Mouse (Mus musculus) megakaryocyte-erythroid progenitor cell, adult 5-6 weeks (primary cell): Measurements from ENCODE around the gene Sorbs2. TPM values are rescaled to one million over a fixed set of nuclear protein-coding genes. Genes with fewer than 3 reads are reported as not detected.

Source experiments
- ATAC-seq: replicated peaks from 2 replicates; pipeline ENCODE4 v1.8.0; 2016; ENCODE audit warnings: mild to moderate bottlenecking, inconsistent platforms; ENCODE audit not compliant: severe bottlenecking, poor library complexity, low FRiP score, low TSS enrichment
- total RNA-seq, 2 experiments: library from RNA; stranded (forward) in 1 of 2; stranded (reverse) in 1 of 2; fragments of 200-1000, 215-1000 nt in 1 of 2; fragments of >200 nt in 1 of 2; fragmentation: Nextera tagmentation in 1 of 2; gene quantifications; 2 replicates each; pipeline ENCODE4 v1.2.3; 2014 to 2017

Gene Sorbs2
- total RNA-seq, 2 experiments from 2014 or later: 0.66 TPM; not detected in 1

DNA sequence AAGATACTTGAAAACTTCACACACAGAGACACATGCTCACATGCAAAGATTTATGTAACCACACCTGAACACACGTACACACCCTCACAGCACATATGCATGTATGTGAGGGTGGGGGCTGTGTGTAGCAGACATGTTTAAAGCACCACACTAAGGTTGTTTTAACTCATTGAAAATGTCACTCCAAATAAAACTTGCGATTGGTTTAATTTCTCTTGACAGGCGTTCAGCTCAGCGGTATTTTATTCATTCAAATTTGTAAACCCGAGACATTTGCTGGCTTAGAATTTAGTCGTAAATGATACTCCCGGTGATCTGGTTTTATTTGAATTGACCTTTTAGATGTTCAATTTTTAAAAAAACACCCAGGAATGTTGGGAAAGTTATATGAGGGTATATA lies 158.6 kb downstream of the Sorbs2 start:
- no peak for ATAC-seq

DNA sequence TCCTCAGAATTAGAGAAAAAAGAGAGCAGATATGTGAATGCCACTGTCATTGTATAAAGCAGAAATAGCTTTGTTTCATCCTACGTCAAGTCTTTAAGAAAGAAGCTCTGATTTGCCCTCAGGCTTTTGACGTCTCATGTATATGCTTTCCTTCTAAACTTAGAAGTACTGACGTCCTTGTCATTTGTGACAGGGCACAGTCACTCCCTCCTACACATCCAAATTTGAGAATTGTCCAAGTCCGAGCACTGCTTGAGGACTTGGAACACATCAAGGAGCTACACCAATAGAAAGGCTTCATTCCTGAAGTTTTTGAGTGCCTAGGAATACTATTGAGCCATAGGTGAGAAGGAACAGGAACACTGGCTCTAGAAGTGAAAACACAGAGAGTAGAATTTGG lies 165.6 kb downstream of the Sorbs2 start:
- no peak for ATAC-seq

DNA sequence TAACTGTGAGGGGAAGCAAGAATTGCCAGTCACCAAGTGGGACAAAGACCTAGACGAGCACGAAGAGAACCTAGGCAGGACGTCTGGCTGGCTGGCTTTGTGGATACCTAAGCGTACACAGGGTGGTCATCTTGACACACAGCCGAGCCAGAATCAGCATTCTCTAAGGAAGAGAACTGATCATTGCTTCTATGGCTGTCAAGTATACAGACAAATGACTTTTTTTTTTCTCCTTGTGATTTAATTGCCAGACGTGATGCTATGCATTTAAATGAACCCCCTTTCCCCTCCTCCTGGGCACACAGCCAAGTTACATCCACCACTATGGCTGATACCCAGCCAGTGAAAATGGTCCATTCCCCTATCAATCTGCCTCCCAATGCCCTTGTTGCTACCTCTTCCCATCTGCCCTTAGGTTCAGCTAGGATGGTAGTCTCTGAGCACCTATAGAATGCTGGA lies 168.3 kb downstream of the Sorbs2 start:
- no peak for ATAC-seq

DNA sequence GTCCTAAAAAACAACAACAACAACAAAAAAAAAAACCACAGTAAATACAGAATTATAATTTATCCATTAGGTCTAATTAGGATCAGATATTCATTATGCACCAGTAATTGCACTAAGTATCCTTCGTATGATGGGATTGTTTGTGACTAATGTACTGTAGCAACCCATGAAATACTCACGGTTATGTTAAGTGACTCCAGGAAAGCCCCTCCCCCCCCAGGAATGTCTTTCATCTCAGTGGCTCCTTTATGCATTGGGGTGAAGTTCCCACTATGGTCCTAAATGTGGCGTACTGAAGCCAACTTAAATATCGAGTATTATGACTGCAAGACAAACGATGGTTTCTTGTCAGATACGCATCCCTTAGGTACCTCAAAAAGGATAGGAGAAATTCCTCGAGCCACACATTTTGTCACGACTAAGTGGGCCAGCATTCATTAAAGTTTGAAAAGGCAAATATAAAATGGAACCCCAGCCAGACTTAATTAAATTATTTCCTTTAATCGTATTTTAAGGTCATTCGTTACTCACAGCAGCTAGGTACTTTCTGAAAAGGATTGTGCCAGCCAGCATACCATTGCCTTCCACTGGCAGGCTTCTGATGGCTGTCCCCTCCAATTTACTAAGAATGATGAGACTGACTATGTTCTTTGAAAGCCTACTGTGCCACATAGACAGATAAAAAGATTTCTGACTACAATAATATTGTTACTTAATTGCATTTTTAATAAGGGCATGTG lies 169.7 kb downstream of the Sorbs2 start:
- no peak for ATAC-seq

DNA sequence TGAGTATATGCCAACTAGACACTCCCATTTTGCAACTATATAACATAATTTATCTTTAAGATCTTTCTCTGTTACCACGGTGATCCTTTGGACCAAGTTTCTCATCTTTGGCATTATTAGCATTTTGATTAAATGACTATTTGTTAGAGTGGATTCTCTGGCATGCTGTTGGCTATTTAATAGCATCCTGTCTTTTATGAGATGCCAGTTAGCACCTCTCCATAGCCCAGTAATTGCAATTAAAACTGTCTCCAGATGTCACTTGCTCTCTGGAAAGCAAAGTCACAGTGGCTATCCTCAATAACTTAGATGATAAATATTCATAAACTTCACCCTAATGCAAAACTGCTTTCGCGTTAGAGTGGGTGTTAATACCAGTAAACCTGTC lies 170.3 kb downstream of the Sorbs2 start:
- no peak for ATAC-seq

DNA sequence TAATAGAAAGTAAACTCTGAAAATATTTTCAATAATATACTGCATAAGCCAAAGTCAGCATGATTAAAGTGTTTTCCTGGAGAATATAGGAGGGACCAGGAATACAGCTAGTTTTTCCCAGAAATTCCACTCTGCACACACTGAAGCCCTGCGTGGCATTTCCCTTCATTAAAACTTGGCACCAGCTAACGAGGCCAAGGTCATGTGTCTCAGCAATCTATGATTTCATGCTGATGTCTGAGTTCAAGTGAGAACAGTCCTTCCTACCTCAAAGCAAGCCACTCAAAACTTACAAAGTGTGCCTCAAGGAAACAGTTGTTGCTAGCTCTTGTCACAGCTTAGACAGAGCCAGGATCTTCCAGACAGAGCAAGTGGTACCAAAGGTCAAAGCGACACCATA lies 173.6 kb downstream of the Sorbs2 start:
- ATAC-seq: no peak

DNA sequence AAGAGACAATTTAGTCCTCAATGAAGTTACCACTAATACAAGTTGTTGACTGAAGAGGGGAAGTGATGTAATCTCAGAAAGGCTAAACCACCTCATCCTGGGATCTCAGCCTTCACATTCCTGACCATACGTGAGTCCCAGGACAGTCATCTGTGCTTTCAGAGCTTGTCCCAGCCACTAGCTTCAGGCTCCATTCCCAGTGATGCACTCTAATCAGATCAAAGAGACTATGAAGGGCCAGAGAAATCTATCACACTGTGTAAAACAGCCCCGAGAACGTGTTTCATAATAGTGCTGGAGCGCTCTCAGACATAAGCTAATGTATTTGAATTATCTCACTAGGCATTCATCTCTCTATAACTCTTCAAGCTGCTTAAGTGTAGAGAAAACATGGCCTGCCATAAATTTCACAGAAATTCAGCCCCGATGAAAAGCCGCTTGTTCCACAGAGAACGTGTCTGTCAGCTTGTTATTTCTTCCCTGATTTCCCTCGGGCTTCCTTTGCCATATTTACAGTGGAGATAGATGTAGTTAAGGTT lies 175.3 kb downstream of the Sorbs2 start:
- no peak for ATAC-seq

DNA sequence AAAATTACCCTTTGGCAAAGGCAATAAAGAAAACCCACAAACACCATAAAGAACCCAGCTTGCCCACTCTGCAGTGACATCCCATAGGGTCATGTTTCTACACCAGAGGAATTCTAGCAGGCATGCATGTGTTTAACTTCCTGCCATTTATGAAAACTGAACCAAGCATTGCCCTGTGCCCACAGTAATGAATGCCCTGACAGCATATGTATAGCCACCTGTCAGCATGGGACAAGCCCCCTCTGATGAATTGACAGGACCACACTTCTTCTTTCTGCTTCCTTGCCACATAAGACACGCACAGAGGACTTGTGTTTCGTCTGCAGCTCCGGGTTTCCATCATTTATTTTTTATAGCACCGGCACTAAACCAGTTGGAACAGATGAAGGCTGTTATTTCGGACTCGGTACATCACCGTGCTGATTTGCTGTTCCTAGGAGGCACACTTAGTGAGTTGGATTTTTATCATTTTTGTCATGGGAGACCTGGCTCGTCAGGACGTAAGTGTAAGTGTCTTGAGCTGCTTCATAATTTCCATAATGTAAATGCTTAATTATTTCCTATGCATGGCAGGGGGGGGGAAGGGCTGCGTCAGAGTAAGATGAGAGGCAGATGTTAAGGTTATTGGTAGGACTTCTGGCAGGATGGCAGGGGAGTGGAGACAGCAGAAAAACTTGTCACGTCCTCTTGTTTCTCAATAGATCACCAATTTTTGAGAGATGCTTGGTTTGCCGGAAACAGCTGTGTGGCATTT lies 180.5 kb downstream of the Sorbs2 start:
- no peak for ATAC-seq

DNA sequence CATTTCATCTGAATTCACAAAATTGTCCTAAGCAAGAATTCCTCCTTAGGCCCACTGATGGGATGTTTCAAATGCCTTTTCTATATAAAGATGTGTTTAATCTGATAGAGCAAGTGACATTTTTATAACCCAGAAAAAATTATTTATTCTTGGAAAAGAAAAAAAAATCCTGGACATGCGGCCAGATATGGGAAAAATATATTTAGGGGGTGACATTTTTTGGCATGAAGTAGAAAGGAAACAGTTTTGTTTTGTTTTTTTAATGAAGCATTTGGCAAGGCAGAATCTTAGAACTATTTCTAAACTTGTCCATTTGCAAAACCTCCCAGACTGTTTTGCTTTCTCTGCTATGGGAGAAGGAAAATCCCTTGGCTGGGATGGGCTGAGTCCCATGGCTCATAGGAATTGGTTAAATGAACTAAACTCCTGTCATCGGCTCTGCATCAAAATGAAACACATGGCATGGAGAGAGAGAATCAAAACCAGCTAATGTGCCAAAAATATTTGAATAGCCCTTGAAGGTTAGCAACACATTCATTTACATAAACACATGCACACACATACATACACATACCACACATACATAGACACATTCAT lies 182.1 kb downstream of the Sorbs2 start:
- ATAC-seq: no peak

DNA sequence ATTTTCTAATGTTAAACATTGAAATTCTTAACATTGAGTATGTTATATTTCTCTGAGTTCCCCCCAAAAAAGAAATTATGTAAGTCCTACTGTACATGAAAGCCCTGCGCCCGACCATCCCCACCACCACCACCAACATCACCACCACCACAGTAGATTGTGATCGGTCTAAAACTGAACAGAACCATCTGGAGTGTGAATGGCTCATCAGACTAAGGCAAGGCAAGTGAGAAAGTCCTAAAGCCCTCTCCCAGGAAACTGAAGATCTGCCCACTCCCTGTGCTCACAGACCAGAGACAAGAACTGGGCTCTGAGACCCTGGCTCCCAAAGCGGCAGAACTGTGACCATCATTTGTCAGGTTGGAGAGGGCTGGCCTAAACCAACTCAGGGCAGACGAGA lies 192.5 kb downstream of the Sorbs2 start:
- ATAC-seq: no peak

DNA sequence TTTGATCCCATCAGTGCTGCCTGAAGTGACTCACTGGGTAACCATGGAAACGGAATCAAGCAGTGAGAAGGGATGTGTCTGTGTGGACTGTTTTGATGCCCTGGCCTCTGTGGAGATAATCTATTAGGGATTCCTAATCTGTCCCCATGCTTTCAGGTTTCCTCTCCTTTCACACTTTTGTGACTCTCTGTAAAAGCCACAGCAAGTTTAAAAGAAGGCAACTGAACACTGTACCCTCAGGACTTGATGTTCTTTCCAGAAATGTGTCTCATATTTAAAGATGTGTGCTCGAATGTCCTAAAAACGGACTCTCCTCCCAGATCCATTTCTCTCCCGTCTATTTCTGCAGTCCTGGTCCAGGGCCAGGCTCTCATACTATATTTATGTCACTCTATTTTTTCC lies 196.1 kb downstream of the Sorbs2 start:
- ATAC-seq: no peak

DNA sequence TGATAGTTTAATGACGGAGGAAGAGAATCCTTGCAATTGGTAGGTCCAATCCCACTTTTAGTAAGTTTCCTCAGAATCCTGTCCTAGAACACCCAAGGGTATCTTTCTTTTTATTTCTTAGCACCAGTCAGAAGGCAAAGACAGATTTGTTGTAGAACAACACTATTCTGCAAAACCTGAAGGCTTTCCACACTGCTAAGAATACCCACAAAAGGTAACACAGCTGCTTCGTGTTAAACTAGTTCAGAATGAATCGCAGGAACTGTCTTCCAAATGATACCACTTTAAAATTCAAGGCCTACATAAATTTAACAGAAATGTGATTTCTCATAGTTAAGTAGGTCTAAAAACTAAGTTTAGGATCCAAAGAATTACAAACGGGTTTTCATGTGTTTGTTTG lies 201.5 kb downstream of the Sorbs2 start:
- ATAC-seq: no peak

DNA sequence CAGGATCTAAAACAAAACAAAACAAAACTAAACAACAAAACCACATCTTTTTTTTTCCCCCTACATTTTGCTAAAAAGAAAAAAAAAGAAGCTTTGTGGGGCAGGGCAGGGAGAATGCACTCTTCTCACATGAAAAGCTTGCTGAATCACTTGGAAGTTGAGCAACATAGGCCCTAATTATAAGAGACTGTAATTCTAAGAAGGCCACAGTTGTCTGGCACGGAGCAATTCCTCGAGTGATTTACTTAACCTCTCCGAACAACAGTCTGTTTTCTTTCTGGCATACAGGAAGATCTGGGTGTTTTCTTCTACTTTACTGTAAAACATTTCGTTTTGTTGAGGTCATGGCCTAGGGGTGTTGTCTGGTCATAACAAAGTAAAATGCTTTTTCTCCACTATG lies 202.1 kb downstream of the Sorbs2 start:
- no peak for ATAC-seq

DNA sequence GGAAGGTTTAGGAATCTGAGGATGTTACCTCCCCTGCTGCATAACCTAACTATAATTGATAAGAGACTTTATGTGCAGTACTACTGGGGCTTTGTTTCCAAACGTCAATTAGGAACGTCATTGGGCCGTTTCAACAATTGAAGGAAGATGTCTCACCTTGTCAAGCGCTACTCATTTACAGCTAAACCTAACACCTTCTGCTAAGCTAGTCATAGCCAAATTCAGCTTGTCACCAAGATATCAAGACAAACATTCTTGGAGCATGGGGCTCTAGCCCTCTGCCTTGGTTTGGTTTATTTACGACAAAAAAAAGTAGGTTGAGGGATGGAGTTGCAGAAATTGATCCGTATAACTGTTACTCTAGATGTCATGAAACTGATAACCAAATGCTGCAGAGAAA lies 205.0 kb downstream of the Sorbs2 start:
- ATAC-seq: no peak

DNA sequence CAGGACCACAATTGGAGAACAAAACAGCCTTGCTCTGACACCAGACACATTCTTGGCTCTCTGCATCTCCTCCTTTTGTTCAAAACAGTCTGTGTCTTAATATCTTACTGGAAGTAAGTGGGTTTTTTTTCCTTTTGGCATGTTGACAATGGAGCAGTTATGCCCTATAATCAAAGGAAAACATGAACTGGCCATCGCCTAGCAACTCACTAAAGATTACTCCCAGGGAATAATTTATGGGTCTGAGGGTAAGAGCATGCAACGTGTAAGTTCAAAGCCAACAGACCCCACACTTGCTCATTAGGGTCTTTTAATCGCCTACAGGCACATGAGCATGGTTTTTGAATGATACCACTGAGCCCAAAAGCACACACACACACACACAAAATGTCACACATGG lies 207.2 kb downstream of the Sorbs2 start:
- no peak for ATAC-seq

DNA sequence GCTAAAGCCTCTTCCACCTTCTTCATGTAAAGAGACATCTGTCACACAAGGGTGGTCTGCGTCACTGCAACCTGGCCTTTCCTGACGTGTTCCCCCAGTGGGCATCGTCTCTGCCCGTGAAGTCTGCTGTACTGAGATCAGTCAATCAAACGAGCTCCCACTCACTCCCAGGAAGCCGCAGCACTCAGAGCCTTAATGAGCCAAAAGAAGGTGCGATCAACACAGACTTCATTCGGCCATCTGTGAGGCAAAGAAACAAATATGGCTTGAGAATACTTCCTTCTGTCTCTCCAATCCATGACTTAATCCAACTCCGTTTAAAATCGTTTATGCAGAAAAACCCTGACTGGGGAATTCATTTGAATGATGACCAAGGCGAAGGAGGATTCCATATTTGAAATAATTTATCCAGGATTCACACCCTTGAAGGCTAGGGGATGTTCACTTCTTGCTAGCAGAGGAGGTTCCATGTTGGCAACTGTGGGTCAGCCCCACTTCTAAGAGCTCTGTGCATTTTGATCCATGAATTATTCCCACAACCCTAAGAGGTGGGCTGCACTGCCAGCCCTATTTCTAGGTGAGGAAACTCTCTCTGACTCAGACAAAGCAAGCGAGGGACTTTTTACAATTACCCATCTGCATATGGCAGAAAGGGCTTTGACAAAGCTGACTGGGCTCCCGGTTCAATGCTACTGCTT lies 207.9 kb downstream of the Sorbs2 start:
- ATAC-seq: no peak

DNA sequence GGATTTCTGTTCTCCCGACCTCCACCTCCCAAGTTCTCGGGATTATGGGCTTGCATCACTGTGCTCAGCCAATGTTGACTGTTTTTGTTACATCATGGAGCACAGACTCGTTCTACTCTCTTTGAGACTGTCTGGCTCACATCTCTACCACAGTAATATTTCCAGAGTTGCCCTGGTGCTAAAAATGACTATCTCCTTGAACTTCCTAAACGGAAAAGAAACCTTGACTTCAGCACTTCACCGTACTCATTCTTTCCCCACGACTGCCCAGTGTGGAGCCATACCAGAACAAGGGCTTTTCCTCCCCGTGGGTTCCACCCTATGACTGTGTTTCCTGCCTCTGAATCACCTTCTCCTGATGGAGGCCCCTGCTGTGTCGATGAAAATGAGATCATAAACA lies 212.2 kb downstream of the Sorbs2 start:
- no peak for ATAC-seq

DNA sequence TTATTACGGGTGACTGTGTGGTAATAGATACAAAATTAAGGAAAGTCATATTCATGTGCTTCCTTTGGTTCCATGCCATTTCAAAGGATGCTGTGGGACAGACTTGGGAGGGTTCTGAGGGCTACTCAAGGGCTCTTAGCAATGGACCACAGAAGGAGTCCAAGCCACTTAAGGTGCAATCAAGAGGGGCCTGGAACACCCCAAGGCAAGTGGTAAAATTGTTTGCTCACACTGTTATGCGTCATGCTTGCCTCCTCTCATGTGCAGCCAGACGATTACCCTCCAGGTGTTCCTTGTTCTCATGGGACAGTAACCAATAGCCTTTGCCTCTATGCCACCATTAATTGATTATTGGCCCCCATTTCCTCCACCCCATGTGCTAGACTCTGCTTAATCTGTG lies 216.6 kb downstream of the Sorbs2 start:
- no peak for ATAC-seq

DNA sequence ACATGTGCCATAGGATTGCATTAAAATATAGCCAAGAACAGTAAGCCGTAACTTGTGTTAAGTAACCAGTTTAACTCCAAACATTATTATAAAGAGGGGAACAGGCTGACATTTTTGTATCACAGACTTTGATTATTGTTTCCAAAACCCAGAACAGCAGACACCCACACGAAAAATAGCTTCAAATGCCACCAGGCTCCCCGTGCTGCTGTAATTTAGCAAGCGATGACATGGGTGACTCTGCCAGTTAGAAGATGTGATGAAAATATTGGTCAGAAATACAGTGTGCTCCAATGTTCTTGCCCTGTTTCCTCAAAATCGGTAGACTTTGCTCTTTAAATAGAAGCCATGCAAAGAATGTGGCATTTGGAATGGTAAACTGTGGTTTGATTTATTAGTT lies 217.7 kb downstream of the Sorbs2 start:
- no peak for ATAC-seq

DNA sequence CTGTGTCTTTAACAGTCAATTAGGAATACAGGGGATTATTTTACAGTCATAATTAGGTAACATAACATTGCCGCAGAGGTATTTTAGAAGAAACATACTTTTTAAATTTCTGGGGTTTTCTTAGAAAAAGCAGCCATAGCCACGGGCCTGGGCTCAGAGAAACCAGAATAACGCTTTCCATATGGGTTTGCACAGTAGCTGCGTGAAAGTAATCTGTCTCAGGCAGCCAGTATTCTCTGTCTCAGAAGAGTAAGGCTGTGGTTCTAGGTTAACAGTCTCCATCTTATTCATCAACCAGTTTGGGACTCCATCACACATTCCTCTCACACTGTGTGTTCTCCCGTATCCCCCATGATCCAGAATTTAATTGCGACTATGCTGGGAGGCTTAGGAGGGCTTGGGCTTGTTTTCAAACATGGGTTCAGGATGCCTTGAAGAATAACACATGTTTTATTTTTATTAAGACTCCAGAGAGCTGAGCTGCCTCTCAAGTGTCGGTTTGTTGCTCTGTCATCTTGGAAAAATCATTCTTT lies 222.3 kb downstream of the Sorbs2 start:
- no peak for ATAC-seq
